Mouse (Mus musculus): ENCODE data around the gene Fosb. TPM values are rescaled to one million over a fixed set of nuclear protein-coding genes. Genes with fewer than 3 reads are reported as not detected.

Fosb gene
- polyA plus RNA-seq, 1 experiment from 2014 or later: 0.04 TPM

- H3K4me3 ChIP-seq: 0 out of 2 replicates have a peak overlapping the region, but pooled peaks have one; percentile 3
- peaks cover 72% of the 10 kb centered on the region for H3K36me3 ChIP-seq
- 87% methylated on average over 10 of the region's 10 CpGs for WGBS
These were observed 43.7 kb downstream of the Fosb start for GRCm38 (mm10) chr7:19265928-19266822.

GRCm38 (mm10) chr7:19265147-19265546 is 44.7 kb downstream of the Fosb start:
- DNase-seq (ENCODE audit: low spot score): no peak
- WGBS: 69% methylated on average over 7 of the region's 7 CpGs
- peaks cover 43% of the 10 kb centered on the region for H3K4me1 ChIP-seq

More at GRCm38 (mm10) chr7:19265928-19266822, 43.7 kb downstream of the Fosb start:
- no peak for DNase-seq (ENCODE audit: low spot score)
- Histone ChIP-seq H3K4me1 (peaks cover 51% of the 10 kb centered on the region), H3K27me3 (ENCODE audit: low read depth, poor library complexity, severe bottlenecking) (no peaks in the 10 kb centered on the region), H3K9me3 (replicated peaks) (no peaks in the 10 kb centered on the region), H3K27ac (peak overlapping the region; percentile 44; the same call in 1 of the 2 replicates)

GRCm38 (mm10) chr7:19258336-19258735 is 51.5 kb downstream of the Fosb start:
- peaks cover 86% of the 10 kb centered on the region for H3K36me3 ChIP-seq
- H3K27ac ChIP-seq: no peak overlapping the region
- H3K9me3 ChIP-seq (replicated peaks): no peaks in the 10 kb centered on the region
- no peaks in the 10 kb centered on the region for H3K4me1 ChIP-seq
- no peak overlapping the region for H3K4me3 ChIP-seq
- WGBS: 80% methylated on average over 3 of the region's 3 CpGs
- DNase-seq (ENCODE audit: low spot score): no peak
- no peaks in the 10 kb centered on the region for H3K27me3 ChIP-seq (ENCODE audit: low read depth, poor library complexity, severe bottlenecking)

More at GRCm38 (mm10) chr7:19265147-19265546, 44.7 kb downstream of the Fosb start:
- Histone ChIP-seq H3K9me3 (replicated peaks) (no peaks in the 10 kb centered on the region), H3K36me3 (peaks cover 82% of the 10 kb centered on the region), H3K4me3 (no peak overlapping the region), H3K27ac (no peak overlapping the region), H3K27me3 (ENCODE audit: low read depth, poor library complexity, severe bottlenecking) (no peaks in the 10 kb centered on the region)

GRCm38 (mm10) chr7:19257390-19258022 is 52.3 kb downstream of the Fosb start:
- DNase-seq (ENCODE audit: low spot score): peak; percentile 60
- WGBS: 38% methylated on average over 11 of the region's 11 CpGs
- no peaks in the 10 kb centered on the region for H3K4me1 ChIP-seq
- peaks cover 78% of the 10 kb centered on the region for H3K36me3 ChIP-seq
- no peaks in the 10 kb centered on the region for H3K27me3 ChIP-seq (ENCODE audit: low read depth, poor library complexity, severe bottlenecking)
- no peak overlapping the region for H3K27ac ChIP-seq
- H3K9me3 ChIP-seq (replicated peaks): no peaks in the 10 kb centered on the region
- H3K4me3 ChIP-seq: no peak overlapping the region

- Histone ChIP-seq H3K36me3 (peaks cover 68% of the 10 kb centered on the region), H3K27ac (no peak overlapping the region), H3K4me3 (no peak overlapping the region), H3K9me3 (replicated peaks) (no peaks in the 10 kb centered on the region), H3K27me3 (ENCODE audit: low read depth, poor library complexity, severe bottlenecking) (no peaks in the 10 kb centered on the region), H3K4me1 (no peaks in the 10 kb centered on the region)
- 88% methylated on average over 7 of the region's 7 CpGs for WGBS
- DNase-seq (ENCODE audit: low spot score): no peak
These were observed 53.3 kb downstream of the Fosb start for GRCm38 (mm10) chr7:19256567-19256966.

GRCm38 (mm10) chr7:19255395-19255794 is 54.5 kb downstream of the Fosb start:
- no peak overlapping the region for H3K4me3 ChIP-seq
- H3K4me1 ChIP-seq: no peaks in the 10 kb centered on the region
- 84% methylated on average over 17 of the region's 17 CpGs for WGBS

GRCm38 (mm10) chr7:19253437-19253836 is 56.4 kb downstream of the Fosb start:
- H3K9me3 ChIP-seq (replicated peaks): no peaks in the 10 kb centered on the region
- no peak for DNase-seq (ENCODE audit: low spot score)
- WGBS: 74% methylated on average over 5 of the region's 5 CpGs
- H3K27ac ChIP-seq: no peak overlapping the region
- H3K36me3 ChIP-seq: peaks cover 37% of the 10 kb centered on the region
- H3K27me3 ChIP-seq (ENCODE audit: low read depth, poor library complexity, severe bottlenecking): no peaks in the 10 kb centered on the region
- H3K4me3 ChIP-seq: no peak overlapping the region
- H3K4me1 ChIP-seq: 0 out of 2 replicates have a peak, but pooled peaks cover 2% of the 10 kb centered on the region

More at GRCm38 (mm10) chr7:19255395-19255794, 54.5 kb downstream of the Fosb start:
- Histone ChIP-seq H3K27ac (no peak overlapping the region), H3K27me3 (ENCODE audit: low read depth, poor library complexity, severe bottlenecking) (no peaks in the 10 kb centered on the region), H3K36me3 (peaks cover 57% of the 10 kb centered on the region), H3K9me3 (replicated peaks) (no peaks in the 10 kb centered on the region)
- DNase-seq (ENCODE audit: low spot score): no peak

Other genes starting within 250 kb of the Fosb start
- gene Dmwd, start 233.8 kb downstream of the Fosb start, polyA plus RNA-seq (2016; fragmentation: Nextera tagmentation; extraction: Ambion mirVana): 20.0 and 21.4 TPM in 2 replicates
- gene Dmpk, start 226.2 kb downstream of the Fosb start, polyA plus RNA-seq (2016; fragmentation: Nextera tagmentation; extraction: Ambion mirVana): 7.2 and 8.7 TPM in 2 replicates
- gene Six5, start 215.5 kb downstream of the Fosb start, polyA plus RNA-seq (2016; fragmentation: Nextera tagmentation; extraction: Ambion mirVana): 5.7 and 7.5 TPM in 2 replicates
- gene Gm4969, start 191.7 kb downstream of the Fosb start, polyA plus RNA-seq (2016; fragmentation: Nextera tagmentation; extraction: Ambion mirVana): 1.1 and 2.2 TPM in 2 replicates
- 15.2 and 19.6 TPM in 2 replicates for gene Fbxo46, start 190.2 kb downstream of the Fosb start, polyA plus RNA-seq (2016; fragmentation: Nextera tagmentation; extraction: Ambion mirVana)
- 12.5 and 14.4 TPM in 2 replicates for gene Qpctl, start 160.8 kb downstream of the Fosb start, polyA plus RNA-seq (2016; fragmentation: Nextera tagmentation; extraction: Ambion mirVana)
- gene Snrpd2, start 160.3 kb downstream of the Fosb start, polyA plus RNA-seq (2016; fragmentation: Nextera tagmentation; extraction: Ambion mirVana): 176 and 199 TPM in 2 replicates
- gene Gipr, start 143.9 kb downstream of the Fosb start, polyA plus RNA-seq (2016; fragmentation: Nextera tagmentation; extraction: Ambion mirVana): 0.06 and 0.09 TPM in 2 replicates
- gene Eml2, start 133.6 kb downstream of the Fosb start, polyA plus RNA-seq (2016; fragmentation: Nextera tagmentation; extraction: Ambion mirVana): 3.2 and 6.4 TPM in 2 replicates
- 6.5 and 8.5 TPM in 2 replicates for gene Gpr4, start 97.5 kb downstream of the Fosb start, polyA plus RNA-seq (2016; fragmentation: Nextera tagmentation; extraction: Ambion mirVana)
- gene Opa3, start 81.7 kb downstream of the Fosb start, polyA plus RNA-seq (2016; fragmentation: Nextera tagmentation; extraction: Ambion mirVana): 45.7 and 48.7 TPM in 2 replicates
- gene Vasp, start 38.2 kb downstream of the Fosb start, polyA plus RNA-seq (2016; fragmentation: Nextera tagmentation; extraction: Ambion mirVana): 68.1 and 75.7 TPM in 2 replicates
- gene Ppm1n, start 30.0 kb downstream of the Fosb start, polyA plus RNA-seq (2016; fragmentation: Nextera tagmentation; extraction: Ambion mirVana): 0.16 and 0.39 TPM in 2 replicates
- gene Rtn2, start 27.4 kb downstream of the Fosb start, polyA plus RNA-seq (2016; fragmentation: Nextera tagmentation; extraction: Ambion mirVana): 5.5 and 5.6 TPM in 2 replicates
- 97.8 and 101 TPM in 2 replicates for gene Ercc1, start 34.7 kb upstream of the Fosb start, polyA plus RNA-seq (2016; fragmentation: Nextera tagmentation; extraction: Ambion mirVana)
- 28.3 and 31.4 TPM in 2 replicates for gene Cd3eap, start 49.4 kb upstream of the Fosb start, polyA plus RNA-seq (2016; fragmentation: Nextera tagmentation; extraction: Ambion mirVana)
- 6.5 and 7.0 TPM in 2 replicates for gene Ppp1r13l, start 49.7 kb upstream of the Fosb start, polyA plus RNA-seq (2016; fragmentation: Nextera tagmentation; extraction: Ambion mirVana)
- gene Ercc2, start 72.0 kb upstream of the Fosb start, polyA plus RNA-seq (2016; fragmentation: Nextera tagmentation; extraction: Ambion mirVana): 25.6 and 26.6 TPM in 2 replicates
- gene Klc3, start 94.1 kb upstream of the Fosb start, polyA plus RNA-seq (2016; fragmentation: Nextera tagmentation; extraction: Ambion mirVana): 3.3 and 4.4 TPM in 2 replicates
- not detected in 2 replicates for gene Ckm, start 94.7 kb upstream of the Fosb start, polyA plus RNA-seq (2016; fragmentation: Nextera tagmentation; extraction: Ambion mirVana)
- gene Mark4, start 148.8 kb upstream of the Fosb start, polyA plus RNA-seq (2016; fragmentation: Nextera tagmentation; extraction: Ambion mirVana): 7.6 and 8.0 TPM in 2 replicates
- gene Exoc3l2, start 153.3 kb upstream of the Fosb start, polyA plus RNA-seq (2016; fragmentation: Nextera tagmentation; extraction: Ambion mirVana): 1.2 and 1.7 TPM in 2 replicates
- gene Bloc1s3, start 198.3 kb upstream of the Fosb start, polyA plus RNA-seq (2016; fragmentation: Nextera tagmentation; extraction: Ambion mirVana): 2.3 and 2.4 TPM in 2 replicates
- 74.0 and 90.5 TPM in 2 replicates for gene Trappc6a, start 198.3 kb upstream of the Fosb start, polyA plus RNA-seq (2016; fragmentation: Nextera tagmentation; extraction: Ambion mirVana)
- gene Nkpd1, start 207.8 kb upstream of the Fosb start, polyA plus RNA-seq (2016; fragmentation: Nextera tagmentation; extraction: Ambion mirVana): 0.10 and 0.11 TPM in 2 replicates